7 mouse cellular contexts compared by ENCODE assay signal in genomic region chr7:4684632-4685417, GRCm38 (mm10). TPM values are rescaled to one million over a fixed set of nuclear protein-coding genes. Genes with fewer than 3 reads are reported as not detected.
A peak's percentile ranks its signal among the peaks of the same experiment; 100 is the strongest.
DNase-seq lines count a peak whose midpoint lies in the region; ATAC-seq lines count a peak whose summit lies in the region.

Gene Hspbp1, minus strand, starts transcription at chr7:4685068.

- peak within 1 kb of the TSS; percentile 53 for H3K4me3 ChIP-seq in embryonic facial prominence, embryonic 11.5 days (ENCODE audit: low read depth, low read length)
- peak within 1 kb of the TSS; percentile 80 for H3K4me3 ChIP-seq in limb, embryonic 10.5 days
- peak within 1 kb of the TSS; percentile 80 for H3K4me3 ChIP-seq in midbrain, embryonic 13.5 days (replicated peaks)

- H3K27me3 ChIP-seq in embryonic facial prominence, embryonic 11.5 days (ENCODE audit: control insufficient read depth, insufficient read depth, low read length): no peaks in the 10 kb centered on the region
- no peaks in the 10 kb centered on the region for H3K27me3 ChIP-seq in limb, embryonic 10.5 days (ENCODE audit: low read depth, poor library complexity, severe bottlenecking)
- H3K27me3 ChIP-seq in midbrain, embryonic 13.5 days: no peaks in the 10 kb centered on the region

- under 1% methylated on average over 32 of the region's 32 CpGs for WGBS in embryonic facial prominence, embryonic 11.5 days
- WGBS in limb, embryonic 10.5 days: under 1% methylated on average over 32 of the region's 32 CpGs
- WGBS in midbrain, embryonic 13.5 days: under 1% methylated on average over 32 of the region's 32 CpGs

- DNase-seq in adrenal gland, postnatal 14 days: peak; percentile 96
- DNase-seq in embryonic facial prominence, embryonic 11.5 days (ENCODE audit: low spot score): peak; percentile 97
- DNase-seq in kidney, adult 11 months: peak; percentile 99
- peak; percentile 90 for DNase-seq in limb, embryonic 10.5 days (ENCODE audit: low spot score)
- DNase-seq in spleen, adult 12 weeks (ENCODE audit: low spot score): peak; percentile 94

- peak within 1 kb of the TSS; percentile 53 for H3K9ac ChIP-seq in embryonic facial prominence, embryonic 11.5 days (replicated peaks; ENCODE audit: low read length)
- peak within 1 kb of the TSS; percentile 68 for H3K9ac ChIP-seq in midbrain, embryonic 13.5 days (replicated peaks)

- 0 out of 2 replicates have a peak within 1 kb of the TSS, but pooled peaks have one; percentile 38 for H3K27ac ChIP-seq in embryonic facial prominence, embryonic 11.5 days (replicated peaks; ENCODE audit: low read depth, low read length)
- peak within 1 kb of the TSS; percentile 86 for H3K27ac ChIP-seq in limb, embryonic 10.5 days
- peak within 1 kb of the TSS; percentile 70; the same call in 1 of the 2 replicates for H3K27ac ChIP-seq in midbrain, embryonic 13.5 days

- peak; percentile 99 for ATAC-seq in embryonic facial prominence, embryonic 11.5 days (replicated peaks; ENCODE audit: insufficient number of reproducible peaks, low FRiP score, low TSS enrichment, low read depth)
- ATAC-seq in granulocyte monocyte progenitor cell, adult 5-6 weeks (replicated peaks; ENCODE audit: poor library complexity, severe bottlenecking): peak; percentile 91
- ATAC-seq in midbrain, embryonic 13.5 days: peak; percentile 99

- H3K4me1 ChIP-seq in embryonic facial prominence, embryonic 11.5 days (ENCODE audit: control insufficient read depth, insufficient read depth, low read length): no peaks in the 10 kb centered on the region
- H3K4me1 ChIP-seq in limb, embryonic 10.5 days: peaks cover 9% of the 10 kb centered on the region
- peaks cover 15% of the 10 kb centered on the region for H3K4me1 ChIP-seq in midbrain, embryonic 13.5 days (replicated peaks)

- H3K4me2 ChIP-seq in embryonic facial prominence, embryonic 11.5 days (ENCODE audit: low read depth, low read length): peak within 1 kb of the TSS; percentile 77
- H3K4me2 ChIP-seq in midbrain, embryonic 13.5 days (replicated peaks): peak within 1 kb of the TSS; percentile 95

- H3K36me3 ChIP-seq in embryonic facial prominence, embryonic 11.5 days (replicated peaks; ENCODE audit: control insufficient read depth, insufficient read depth, low read depth, low read length): peaks cover 3% of the 10 kb centered on the region
- H3K36me3 ChIP-seq in limb, embryonic 10.5 days: peaks cover 25% of the 10 kb centered on the region
- H3K36me3 ChIP-seq in midbrain, embryonic 13.5 days: peaks cover 25% of the 10 kb centered on the region

- no peaks in the 10 kb centered on the region for H3K9me3 ChIP-seq in embryonic facial prominence, embryonic 11.5 days (replicated peaks; ENCODE audit: control insufficient read depth, low read length)
- no peaks in the 10 kb centered on the region for H3K9me3 ChIP-seq in limb, embryonic 10.5 days (replicated peaks)
- no peaks in the 10 kb centered on the region for H3K9me3 ChIP-seq in midbrain, embryonic 13.5 days

RNA-seq across cellular contexts. Expression of gene Hspbp1, which starts in this region (rescaled TPM):
- total RNA-seq in adrenal gland, postnatal 14 days (2021): 34.0 and 37.9 TPM in 2 replicates
- polyA plus RNA-seq in embryonic facial prominence, embryonic 11.5 days (2014; fragmentation: Nextera tagmentation; extraction: Ambion mirVana): 102 and 104 TPM in 2 replicates
- 29.3 and 30.7 TPM in 2 replicates for total RNA-seq in granulocyte monocyte progenitor cell, adult 5-6 weeks (2014; fragmentation: Nextera tagmentation)
- 21.9 and 23.7 TPM in 2 replicates for total RNA-seq in granulocyte monocyte progenitor cell, adult 5-6 weeks (2017)
- 123 and 130 TPM in 2 replicates for polyA plus RNA-seq in limb, embryonic 10.5 days (2016; fragmentation: Nextera tagmentation; extraction: Ambion mirVana)
- polyA plus RNA-seq in midbrain, embryonic 13.5 days (2015; fragmentation: Nextera tagmentation; extraction: Ambion mirVana): 122 and 123 TPM in 2 replicates

Comparison
In these comparisons a context has a peak if more than half of its experiments do, and no peak if none do; other contexts are left out.
1. Peak in every context shown above with its lines: DNase-seq, ATAC-seq, H3K4me3 ChIP-seq and H3K27ac ChIP-seq.